Mouse (Mus musculus) testis, adult 10 weeks (tissue): Measurements from ENCODE around the gene Cdh12. TPM values are rescaled to one million over a fixed set of nuclear protein-coding genes. Genes with fewer than 3 reads are reported as not detected.

ENCODE experiments used
- polyA plus RNA-seq: library from polyadenylated mRNA; stranded (reverse); fragments of 350-450 nt; fragmentation: Illumina TruSeq; extraction: RNeasy Lipid Tissue Mini Kit (QIAGEN cat#74804); gene quantifications from one replicate; pipeline ENCODE4 v1.2.3, GENCODE M21; 2014; ENCODE audit warnings: low read depth, low replicate concordance

Cdh12 gene
- polyA plus RNA-seq: 2.3 TPM

GRCm38 (mm10) chr15:20448861-20449663, at the start of gene Cdh12:
Cdh12 (plus strand) TSS chr15:20449265.

GRCm38 (mm10) chr15:20666650-20667049, 217.6 kb downstream of the Cdh12 start, which contains the start of gene Acot10:
Acot10 (minus strand) TSS chr15:20666750.

Other genes starting within 250 kb of the Cdh12 start
- 114 TPM for gene Acot10, start 217.5 kb downstream of the Cdh12 start, polyA plus RNA-seq